Mouse (Mus musculus) forebrain, embryonic 16.5 days (tissue): ENCODE results near the gene Tbx6. TPM values are rescaled to one million over a fixed set of nuclear protein-coding genes. Genes with fewer than 3 reads are reported as not detected.

Experiments
- ATAC-seq: fragments of 200-750 bp; cut with Nextera tagmentation; 2 replicates; pipeline ENCODE4 v1.8.0; 2017; ENCODE audit warnings: mild to moderate bottlenecking, moderate library complexity
- H3K27ac ChIP-seq: fragments of 300-500 bp; sonication (generic); 2 replicates; pipeline ENCODE4 v1.5.1; 2014; ENCODE audit warnings: low read length, control low read depth
- H3K27me3 ChIP-seq: fragments of 300-500 bp; sonication (generic); replicated peaks from 2 replicates; pipeline ENCODE4 v1.6.1; 2014; ENCODE audit warnings: low read length; ENCODE audit not compliant: control insufficient read depth, insufficient read depth
- H3K36me3 ChIP-seq: fragments of 300-500 bp; sonication (generic); 2 replicates; pipeline ENCODE4 v1.6.1; 2014; ENCODE audit not compliant: control insufficient read depth, insufficient read depth
- H3K4me1 ChIP-seq: fragments of 300-500 bp; sonication (generic); replicated peaks from 2 replicates; pipeline ENCODE4 v1.6.1; 2014; ENCODE audit warnings: low read length; ENCODE audit not compliant: control insufficient read depth, insufficient read depth
- H3K4me2 ChIP-seq: fragments of 300-500 bp; sonication (generic); 2 replicates; pipeline ENCODE4 v1.6.1; 2014; ENCODE audit warnings: mild to moderate bottlenecking, low read length, control low read depth
- H3K4me3 ChIP-seq: fragments of 300-500 bp; sonication (generic); replicated peaks from 2 replicates; pipeline ENCODE4 v1.5.1; 2014; ENCODE audit warnings: mild to moderate bottlenecking, low read length, control low read depth
- H3K9ac ChIP-seq: fragments of 300-500 bp; sonication (generic); replicated peaks from 2 replicates; pipeline ENCODE4 v1.6.1; 2014; ENCODE audit warnings: low read depth, low read length, control low read depth
- H3K9me3 ChIP-seq: fragments of 300-500 bp; sonication (generic); 2 replicates; pipeline ENCODE4 v1.6.1; 2016; ENCODE audit warnings: low read length; ENCODE audit not compliant: control insufficient read depth
- WGBS: fragments of 180-500 bp; shearing (Covaris S2); extraction: QIAGEN DNeasy Blood & Tissue Kit; methylation state at CpG from one replicate; pipeline ENCODE4 v1.1.7; 2014; 5-methylcytosine and 5-hydroxymethylcytosine counted together
- polyA plus RNA-seq: library from polyadenylated mRNA; unstranded; fragments of >200 nt; fragmentation: Nextera tagmentation; extraction: Ambion mirVana; gene quantifications from 2 replicates; pipeline ENCODE4 v1.2.1, GENCODE M21; 2015

Gene Tbx6
- polyA plus RNA-seq, 1 experiment from 2014 or later, result 0.86 TPM

DNA sequence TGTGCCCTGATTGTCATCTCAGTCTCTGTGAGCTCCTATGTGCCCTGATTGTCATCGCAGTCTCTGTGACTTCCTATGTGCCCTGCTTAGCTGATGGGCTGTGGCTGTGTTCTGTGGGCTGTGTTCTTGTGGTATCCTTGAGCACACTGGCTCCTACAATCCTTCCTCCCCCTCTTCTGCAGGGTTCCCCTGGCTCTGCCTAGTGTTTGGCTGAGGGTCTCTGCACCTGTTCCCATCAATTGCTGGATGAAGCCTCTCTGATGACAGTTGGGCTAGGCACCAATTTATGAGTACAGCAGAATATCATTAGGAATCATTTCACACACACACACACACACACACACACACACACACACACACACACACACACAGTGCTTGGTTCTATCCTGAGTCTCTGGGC, 52.0 kb downstream of the Tbx6 start:
- H3K4me1 ChIP-seq, result peaks cover 6% of the 10 kb centered on the region
- no peaks in the 10 kb centered on the region for H3K36me3 ChIP-seq
- H3K9ac ChIP-seq, result no peak overlapping the region
- no peak for ATAC-seq
- H3K4me3 ChIP-seq, result no peak overlapping the region
- WGBS, result 100% methylated on average over 1 of the region's 1 CpGs
- H3K4me2 ChIP-seq, result no peak overlapping the region
- no peak overlapping the region for H3K27ac ChIP-seq
- no peaks in the 10 kb centered on the region for H3K27me3 ChIP-seq
- H3K9me3 ChIP-seq, result no peaks in the 10 kb centered on the region

Other genes starting within 250 kb of the Tbx6 start
- 181 and 190 TPM in 2 replicates for gene Eif3c, start 215.1 kb upstream of the Tbx6 start, polyA plus RNA-seq
- 0.29 and 0.77 TPM in 2 replicates for gene Apobr, start 196.5 kb upstream of the Tbx6 start, polyA plus RNA-seq
- gene Cln3, start 195.7 kb upstream of the Tbx6 start, polyA plus RNA-seq, result 34.4 and 37.3 TPM in 2 replicates
- not detected in 2 replicates for gene Il27, start 186.5 kb upstream of the Tbx6 start, polyA plus RNA-seq
- gene Nupr1, start 150.6 kb upstream of the Tbx6 start, polyA plus RNA-seq, result 5.2 and 5.7 TPM in 2 replicates
- gene Sgf29, start 132.2 kb upstream of the Tbx6 start, polyA plus RNA-seq, result 55.8 and 57.5 TPM in 2 replicates
- 4.3 and 5.9 TPM in 2 replicates for gene Sult1a1, start 105.1 kb upstream of the Tbx6 start, polyA plus RNA-seq
- gene Bola2, start 86.1 kb upstream of the Tbx6 start, polyA plus RNA-seq, result 124 and 132 TPM in 2 replicates
- 14.4 and 20.3 TPM in 2 replicates for gene Slx1b, start 85.7 kb upstream of the Tbx6 start, polyA plus RNA-seq
- 109 and 119 TPM in 2 replicates for gene Coro1a, start 73.7 kb upstream of the Tbx6 start, polyA plus RNA-seq
- gene Mapk3, start 21.9 kb upstream of the Tbx6 start, polyA plus RNA-seq, result 98.2 and 100.0 TPM in 2 replicates
- 1.3 and 2.6 TPM in 2 replicates for gene Gdpd3, start 15.1 kb upstream of the Tbx6 start, polyA plus RNA-seq
- gene Ypel3, start 4.5 kb upstream of the Tbx6 start, polyA plus RNA-seq, result 199 and 202 TPM in 2 replicates
- gene Ppp4c, start 11.0 kb downstream of the Tbx6 start, polyA plus RNA-seq, result 196 and 202 TPM in 2 replicates
- 32.8 and 40.4 TPM in 2 replicates for gene Fam57b, start 16.2 kb downstream of the Tbx6 start, polyA plus RNA-seq
- not detected in 2 replicates for gene 4930451I11Rik, start 50.2 kb downstream of the Tbx6 start, polyA plus RNA-seq
- 10.8 and 14.3 TPM in 2 replicates for gene Doc2a, start 65.9 kb downstream of the Tbx6 start, polyA plus RNA-seq
- 25.6 and 28.1 TPM in 2 replicates for gene Hirip3, start 80.5 kb downstream of the Tbx6 start, polyA plus RNA-seq
- 95.1 and 97.9 TPM in 2 replicates for gene Ino80e, start 80.9 kb downstream of the Tbx6 start, polyA plus RNA-seq
- gene Taok2, start 103.2 kb downstream of the Tbx6 start, polyA plus RNA-seq, result 55.3 and 65.6 TPM in 2 replicates
- gene Tmem219, start 141.4 kb downstream of the Tbx6 start, polyA plus RNA-seq, result 33.3 and 37.3 TPM in 2 replicates
- gene Kctd13, start 147.4 kb downstream of the Tbx6 start, polyA plus RNA-seq, result 131 and 132 TPM in 2 replicates
- 4.8 and 8.5 TPM in 2 replicates for gene Asphd1, start 168.1 kb downstream of the Tbx6 start, polyA plus RNA-seq
- gene Sez6l2, start 169.1 kb downstream of the Tbx6 start, polyA plus RNA-seq, result 26.1 and 30.6 TPM in 2 replicates
- gene Cdipt, start 194.4 kb downstream of the Tbx6 start, polyA plus RNA-seq, result 115 and 122 TPM in 2 replicates
- 0.45 and 1.2 TPM in 2 replicates for gene Cdiptos, start 194.6 kb downstream of the Tbx6 start, polyA plus RNA-seq
- gene Mvp, start 233.1 kb downstream of the Tbx6 start, polyA plus RNA-seq, result 3.0 and 3.7 TPM in 2 replicates
- gene Pagr1b, start 235.0 kb downstream of the Tbx6 start, polyA plus RNA-seq, result not detected in 2 replicates
- 22.9 and 39.8 TPM in 2 replicates for gene Pagr1a, start 235.9 kb downstream of the Tbx6 start, polyA plus RNA-seq
- gene Gm42742, start 239.6 kb downstream of the Tbx6 start, polyA plus RNA-seq, result 54.8 and 74.1 TPM in 2 replicates
- 21.1 and 29.9 TPM in 2 replicates for gene Prrt2, start 239.7 kb downstream of the Tbx6 start, polyA plus RNA-seq
- gene Maz, start 245.6 kb downstream of the Tbx6 start, polyA plus RNA-seq, result 57.9 and 58.8 TPM in 2 replicates